Mouse (Mus musculus) midbrain, embryonic 14.5 days (tissue): Measurements from ENCODE around the gene Rap1gap. TPM values are rescaled to one million over a fixed set of nuclear protein-coding genes. Genes with fewer than 3 reads are reported as not detected.

Experiments
- ATAC-seq: fragments of 200-750 bp; cut with Nextera tagmentation; 2 replicates; pipeline ENCODE4 v1.8.0; 2017; ENCODE audit warnings: moderate number of reproducible peaks, moderate library complexity; ENCODE audit not compliant: low FRiP score, low TSS enrichment
- DNase-seq: peaks from one replicate; pipeline ENCODE4 v3.0.0-alpha.2; 2015
- H3K27ac ChIP-seq: fragments of 300-500 bp; sonication (generic); replicated peaks from 2 replicates; pipeline ENCODE4 v1.5.1; 2014; ENCODE audit warnings: mild to moderate bottlenecking, low read depth, low read length, moderate library complexity
- H3K27me3 ChIP-seq: fragments of 300-500 bp; sonication (generic); 2 replicates; pipeline ENCODE4 v1.6.1; 2014; ENCODE audit warnings: low read length, control low read depth, mixed read lengths; ENCODE audit not compliant: control insufficient read depth, insufficient read depth
- H3K36me3 ChIP-seq: fragments of 300-500 bp; sonication (generic); 2 replicates; pipeline ENCODE4 v1.6.1; 2014; ENCODE audit warnings: low read length, control low read depth; ENCODE audit not compliant: control insufficient read depth, insufficient read depth
- H3K4me1 ChIP-seq: fragments of 300-500 bp; sonication (generic); 2 replicates; pipeline ENCODE4 v1.6.1; 2014; ENCODE audit warnings: mild to moderate bottlenecking, antibody characterized with exemption, low read length, control low read depth; ENCODE audit not compliant: control insufficient read depth, insufficient read depth
- H3K4me2 ChIP-seq: fragments of 300-500 bp; sonication (generic); 2 replicates; pipeline ENCODE4 v1.6.1; 2014; ENCODE audit warnings: mild to moderate bottlenecking, low read length, moderate library complexity
- H3K4me3 ChIP-seq: fragments of 300-500 bp; sonication (generic); replicated peaks from 2 replicates; pipeline ENCODE4 v1.5.1; 2014; ENCODE audit warnings: low read depth, low read length
- H3K9ac ChIP-seq: fragments of 300-500 bp; sonication (generic); replicated peaks from 2 replicates; pipeline ENCODE4 v1.6.1; 2014; ENCODE audit warnings: mild to moderate bottlenecking, low read length, moderate library complexity
- H3K9me3 ChIP-seq: fragments of 300-500 bp; sonication (generic); 2 replicates; pipeline ENCODE4 v1.6.1; 2016; ENCODE audit warnings: low read length, control low read depth, mixed read lengths; ENCODE audit not compliant: control insufficient read depth
- WGBS: fragments of 180-500 bp; shearing (Covaris S2); extraction: QIAGEN DNeasy Blood & Tissue Kit; methylation state at CpG from one replicate; pipeline ENCODE4 v1.1.7; 2014; 5-methylcytosine and 5-hydroxymethylcytosine counted together
- polyA plus RNA-seq: library from polyadenylated mRNA; unstranded; fragments of >200 nt; fragmentation: Nextera tagmentation; extraction: Ambion mirVana; gene quantifications from 2 replicates; pipeline ENCODE4 v1.2.1, GENCODE M21; 2014

Gene Rap1gap
- polyA plus RNA-seq, 1 experiment from 2014 or later: 57.7 TPM

- peaks cover 51% of the 10 kb centered on the region for H3K36me3 ChIP-seq
- DNase-seq (no peak), ATAC-seq (no peak)
- no peak overlapping the region for H3K4me2 ChIP-seq
- no peak overlapping the region for H3K9ac ChIP-seq
- H3K27me3 ChIP-seq: no peaks in the 10 kb centered on the region
- peaks cover 11% of the 10 kb centered on the region for H3K4me1 ChIP-seq
- H3K4me3 ChIP-seq: no peak overlapping the region
- H3K27ac ChIP-seq: no peak overlapping the region
- 87% methylated on average over 8 of the region's 8 CpGs for WGBS
- H3K9me3 ChIP-seq: no peaks in the 10 kb centered on the region
Observed at GRCm38 (mm10) chr4:137657674-137658073, 6.9 kb upstream of the Rap1gap start.

- no peak overlapping the region for H3K4me2 ChIP-seq
- no peaks in the 10 kb centered on the region for H3K27me3 ChIP-seq
- no peak overlapping the region for H3K27ac ChIP-seq
- peaks cover 37% of the 10 kb centered on the region for H3K36me3 ChIP-seq
- H3K9me3 ChIP-seq: no peaks in the 10 kb centered on the region
- ATAC-seq: no peak
- H3K4me3 ChIP-seq: no peak overlapping the region
- H3K9ac ChIP-seq: no peak overlapping the region
- peaks cover 16% of the 10 kb centered on the region for H3K4me1 ChIP-seq
- 39% methylated on average over 4 of the region's 4 CpGs for WGBS
- no peak for DNase-seq
Observed at GRCm38 (mm10) chr4:137659541-137659940, 5.0 kb upstream of the Rap1gap start.

- H3K4me3 ChIP-seq: no peak overlapping the region
- peaks cover 27% of the 10 kb centered on the region for H3K36me3 ChIP-seq
- 0 out of 2 replicates have a peak overlapping the region, but pooled peaks have one; percentile 20 for H3K27ac ChIP-seq
- WGBS: 63% methylated on average over 10 of the region's 10 CpGs
- H3K9ac ChIP-seq: no peak overlapping the region
- ATAC-seq (no peak), DNase-seq (no peak)
- H3K27me3 ChIP-seq: no peaks in the 10 kb centered on the region; the same call in 1 of the 2 replicates
- peaks cover 17% of the 10 kb centered on the region for H3K4me1 ChIP-seq
- H3K9me3 ChIP-seq: no peaks in the 10 kb centered on the region
- H3K4me2 ChIP-seq: no peak overlapping the region
Observed at GRCm38 (mm10) chr4:137660364-137661077, 4.0 kb upstream of the Rap1gap start.

GRCm38 (mm10) chr4:137661078-137661450, 3.5 kb upstream of the Rap1gap start:
- Histone ChIP-seq H3K27ac (0 out of 2 replicates have a peak overlapping the region, but pooled peaks have one; percentile 20), H3K4me1 (peaks cover 20% of the 10 kb centered on the region), H3K9ac (no peak overlapping the region), H3K4me3 (no peak overlapping the region), H3K9me3 (no peaks in the 10 kb centered on the region), H3K4me2 (no peak overlapping the region), H3K36me3 (peaks cover 22% of the 10 kb centered on the region), H3K27me3 (no peaks in the 10 kb centered on the region; the same call in 1 of the 2 replicates)
- no peak for ATAC-seq
- 60% methylated on average over 2 of the region's 2 CpGs for WGBS
- DNase-seq: no peak

GRCm38 (mm10) chr4:137661547-137661946, 3.0 kb upstream of the Rap1gap start:
- Histone ChIP-seq H3K4me1 (peaks cover 24% of the 10 kb centered on the region), H3K27me3 (no peaks in the 10 kb centered on the region; the same call in 1 of the 2 replicates), H3K9ac (no peak overlapping the region), H3K36me3 (peaks cover 17% of the 10 kb centered on the region), H3K4me2 (no peak overlapping the region), H3K4me3 (no peak overlapping the region), H3K9me3 (no peaks in the 10 kb centered on the region), H3K27ac (peak overlapping the region; percentile 16; the same call in 1 of the 2 replicates)
- DNase-seq: peak; percentile 36
- no peak for ATAC-seq
- WGBS: 47% methylated on average over 6 of the region's 6 CpGs

- Histone ChIP-seq H3K4me2 (no peak overlapping the region), H3K9me3 (no peaks in the 10 kb centered on the region), H3K27me3 (no peaks in the 10 kb centered on the region; the same call in 1 of the 2 replicates), H3K4me3 (no peak overlapping the region), H3K27ac (no peak overlapping the region), H3K36me3 (no peaks in the 10 kb centered on the region), H3K9ac (no peak overlapping the region), H3K4me1 (peaks cover 31% of the 10 kb centered on the region)
- ATAC-seq (no peak), DNase-seq (no peak)
- WGBS: 86% methylated on average over 4 of the region's 4 CpGs
Observed at GRCm38 (mm10) chr4:137663491-137663890, 1.0 kb upstream of the Rap1gap start.

GRCm38 (mm10) chr4:137664980-137665675, 602 bp downstream of the Rap1gap start:
- Histone ChIP-seq H3K36me3 (no peaks in the 10 kb centered on the region), H3K9me3 (no peaks in the 10 kb centered on the region), H3K27ac (peak overlapping the region; percentile 26; the same call in 1 of the 2 replicates), H3K4me1 (peaks cover 30% of the 10 kb centered on the region), H3K27me3 (no peaks in the 10 kb centered on the region; the same call in 1 of the 2 replicates), H3K4me3 (peak overlapping the region; percentile 62), H3K4me2 (peak overlapping the region; percentile 81), H3K9ac (peak overlapping the region; percentile 79)
- ATAC-seq: peak; percentile 32; the same call in 1 of the 2 replicates
- peak; percentile 51 for DNase-seq
- WGBS: 12% methylated on average over 15 of the region's 15 CpGs

- Histone ChIP-seq H3K9ac (no peak overlapping the region; the same call in 1 of the 2 replicates), H3K27me3 (no peaks in the 10 kb centered on the region; the same call in 1 of the 2 replicates), H3K36me3 (no peaks in the 10 kb centered on the region), H3K4me1 (peaks cover 25% of the 10 kb centered on the region), H3K4me3 (no peak overlapping the region), H3K27ac (no peak overlapping the region), H3K4me2 (peak overlapping the region; percentile 81), H3K9me3 (no peaks in the 10 kb centered on the region)
- ATAC-seq (no peak), DNase-seq (no peak)
- WGBS: 89% methylated on average over 5 of the region's 5 CpGs
Observed at GRCm38 (mm10) chr4:137665791-137666190, 1.3 kb downstream of the Rap1gap start.
